Mouse (Mus musculus): ENCODE results near the gene Pomc. TPM values are rescaled to one million over a fixed set of nuclear protein-coding genes. Genes with fewer than 3 reads are reported as not detected.

Pomc gene
- total RNA-seq (2014; fragmentation: Nextera tagmentation) (not detected in 2 replicates), total RNA-seq (2017) (not detected in 2 replicates), polyA plus RNA-seq (2012) (not detected in 2 replicates)

DNA sequence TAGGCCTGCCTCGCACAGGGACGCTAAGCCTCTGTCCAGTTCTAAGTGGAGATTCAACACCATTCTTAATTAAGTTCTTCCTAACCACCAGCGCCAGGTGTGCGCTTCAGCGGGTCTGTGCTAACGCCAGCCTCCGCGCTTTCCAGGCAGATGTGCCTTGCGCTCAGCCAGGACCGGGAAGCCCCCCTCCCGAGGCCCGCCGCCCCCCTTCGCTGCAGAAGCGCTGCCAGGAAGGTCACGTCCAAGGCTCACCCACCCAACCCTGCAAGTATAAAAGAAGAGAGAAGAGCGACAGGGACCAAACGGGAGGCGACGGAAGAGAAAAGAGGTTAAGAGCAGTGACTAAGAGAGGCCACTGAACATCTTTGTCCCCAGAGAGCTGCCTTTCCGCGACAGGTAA lies at the start of gene Pomc:
Pomc (plus strand) TSS at position 301 of the 400 bp plus-strand sequence.
- no peak for ATAC-seq (ENCODE audit: extremely low read depth, insufficient number of reproducible peaks, low FRiP score, poor library complexity, severe bottlenecking)
- DNase-seq (ENCODE audit: low spot score), result no peak
- Histone ChIP-seq H3K4me3 (ENCODE audit: low read depth, low read length) (no peak within 1 kb of the TSS), H3K9me3 (replicated peaks) (no peaks in the 10 kb centered on the region), H3K27me3 (ENCODE audit: insufficient read depth, low read length) (no peaks in the 10 kb centered on the region), H3K4me1 (ENCODE audit: insufficient read depth, low read depth, low read length) (no peaks in the 10 kb centered on the region), H3K36me3 (replicated peaks) (no peaks in the 10 kb centered on the region)
- TF ChIP-seq TAL1 (conservative IDR thresholded peaks at IDR 0.05; ENCODE audit: low read depth, low read length) (no peak), GATA2 (IDR thresholded peaks at IDR 0.05; ENCODE audit: borderline replicate concordance, low read depth, low read length) (no peak), CTCF (IDR thresholded peaks at IDR 0.05; ENCODE audit: low read depth, low read length) (no peak), POLR2AphosphoS5 (IDR thresholded peaks at IDR 0.05; ENCODE audit: insufficient replicate concordance, low read depth, low read length) (no peak), GATA1 (IDR thresholded peaks at IDR 0.05; ENCODE audit: borderline replicate concordance, low read length) (no peak)

DNA sequence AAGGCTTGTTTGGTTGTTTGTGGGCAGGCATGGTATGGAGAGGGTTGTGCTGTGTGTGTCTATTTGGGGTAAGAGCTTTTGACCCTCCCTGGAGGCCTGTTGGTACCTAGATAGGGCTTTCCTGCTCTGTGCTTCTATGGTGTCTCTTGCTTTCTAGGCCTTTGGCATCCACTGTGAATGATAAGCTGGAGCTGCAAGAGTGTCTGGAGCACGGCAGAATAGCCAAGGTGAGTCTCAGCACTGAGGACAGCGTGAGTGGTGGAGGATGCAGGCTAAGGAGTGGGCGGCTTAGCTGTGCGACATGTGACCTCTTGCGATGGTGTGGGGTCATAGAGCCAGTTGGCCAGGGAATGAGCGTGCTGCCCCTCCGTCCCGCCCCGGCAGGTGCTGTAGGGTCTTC lies 49.3 kb upstream of the Pomc start:
- DNase-seq (ENCODE audit: low spot score), result no peak
- Histone ChIP-seq H3K4me3 (ENCODE audit: low read depth, low read length) (no peak overlapping the region), H3K4me1 (ENCODE audit: insufficient read depth, low read depth, low read length) (no peaks in the 10 kb centered on the region), H3K9me3 (replicated peaks) (no peaks in the 10 kb centered on the region), H3K27me3 (ENCODE audit: insufficient read depth, low read length) (peaks cover 3% of the 10 kb centered on the region; the same call in 1 of the 2 replicates), H3K36me3 (replicated peaks) (no peaks in the 10 kb centered on the region)
- no peak for ATAC-seq (ENCODE audit: extremely low read depth, insufficient number of reproducible peaks, low FRiP score, poor library complexity, severe bottlenecking)
- TF ChIP-seq POLR2AphosphoS5 (IDR thresholded peaks at IDR 0.05; ENCODE audit: insufficient replicate concordance, low read depth, low read length) (no peak), CTCF (IDR thresholded peaks at IDR 0.05; ENCODE audit: low read depth, low read length) (no peak), TAL1 (conservative IDR thresholded peaks at IDR 0.05; ENCODE audit: low read depth, low read length) (no peak), GATA1 (IDR thresholded peaks at IDR 0.05; ENCODE audit: borderline replicate concordance, low read length) (no peak), GATA2 (IDR thresholded peaks at IDR 0.05; ENCODE audit: borderline replicate concordance, low read depth, low read length) (no peak)

DNA sequence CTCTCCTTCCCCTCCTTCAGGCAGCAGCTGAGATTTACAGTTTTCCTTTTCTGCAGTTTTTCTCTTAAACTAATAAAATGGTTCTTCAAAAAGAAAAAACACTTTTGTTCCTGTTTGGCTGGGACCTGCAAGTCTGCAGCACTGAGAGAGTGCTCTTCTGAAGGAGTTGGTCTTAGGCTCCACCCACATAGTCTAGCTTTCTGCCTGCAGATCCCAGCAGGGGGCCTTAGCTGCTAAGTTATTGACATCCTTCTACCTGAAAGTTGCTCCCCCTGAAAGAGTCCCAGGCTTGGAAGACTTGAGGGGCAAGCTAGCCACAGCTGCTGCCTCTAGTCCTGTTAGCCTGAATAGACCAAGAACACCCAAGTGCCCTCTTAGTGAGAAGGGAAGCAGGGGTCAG lies 48.4 kb upstream of the Pomc start:
- no peak for DNase-seq (ENCODE audit: low spot score)

DNA sequence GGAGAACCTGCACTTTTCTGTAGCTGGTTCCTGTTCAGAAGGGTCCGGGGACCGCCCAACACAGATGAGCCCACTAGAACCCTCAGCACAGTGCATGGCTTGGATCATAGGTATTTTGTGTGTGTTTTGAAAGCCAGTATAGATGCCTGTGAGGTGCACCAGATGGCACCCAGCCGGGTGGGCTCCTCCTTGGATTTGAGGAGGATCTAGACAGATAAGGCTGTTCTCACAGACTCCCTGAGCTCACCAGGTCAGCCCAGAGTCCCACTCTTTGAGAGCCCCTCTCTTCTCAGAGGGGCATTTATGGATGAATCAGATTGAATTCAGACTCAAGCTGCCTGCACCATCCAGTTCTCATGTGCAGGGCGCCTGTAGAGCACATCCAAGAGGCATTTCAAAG lies 47.7 kb upstream of the Pomc start:
- Histone ChIP-seq H3K9me3 (replicated peaks) (no peaks in the 10 kb centered on the region), H3K36me3 (replicated peaks) (no peaks in the 10 kb centered on the region), H3K4me3 (ENCODE audit: low read depth, low read length) (no peak overlapping the region), H3K27me3 (ENCODE audit: insufficient read depth, low read length) (peaks cover 4% of the 10 kb centered on the region; the same call in 1 of the 2 replicates), H3K4me1 (ENCODE audit: insufficient read depth, low read depth, low read length) (no peaks in the 10 kb centered on the region)
- TF ChIP-seq GATA1 (IDR thresholded peaks at IDR 0.05; ENCODE audit: borderline replicate concordance, low read length) (no peak), TAL1 (conservative IDR thresholded peaks at IDR 0.05; ENCODE audit: low read depth, low read length) (no peak), GATA2 (IDR thresholded peaks at IDR 0.05; ENCODE audit: borderline replicate concordance, low read depth, low read length) (no peak), CTCF (IDR thresholded peaks at IDR 0.05; ENCODE audit: low read depth, low read length) (no peak), POLR2AphosphoS5 (IDR thresholded peaks at IDR 0.05; ENCODE audit: insufficient replicate concordance, low read depth, low read length) (no peak)
- DNase-seq (ENCODE audit: low spot score), result no peak
- no peak for ATAC-seq (ENCODE audit: extremely low read depth, insufficient number of reproducible peaks, low FRiP score, poor library complexity, severe bottlenecking)

More for the DNA sequence above, 48.4 kb upstream of the Pomc start:
- H3K4me1 ChIP-seq (ENCODE audit: insufficient read depth, low read depth, low read length), result no peaks in the 10 kb centered on the region
- H3K9me3 ChIP-seq (replicated peaks), result no peaks in the 10 kb centered on the region
- TF ChIP-seq GATA1 (IDR thresholded peaks at IDR 0.05; ENCODE audit: borderline replicate concordance, low read length), result no peak
- no peak for TF ChIP-seq TAL1 (conservative IDR thresholded peaks at IDR 0.05; ENCODE audit: low read depth, low read length)
- no peak for TF ChIP-seq CTCF (IDR thresholded peaks at IDR 0.05; ENCODE audit: low read depth, low read length)
- no peak for TF ChIP-seq GATA2 (IDR thresholded peaks at IDR 0.05; ENCODE audit: borderline replicate concordance, low read depth, low read length)
- no peak for TF ChIP-seq POLR2AphosphoS5 (IDR thresholded peaks at IDR 0.05; ENCODE audit: insufficient replicate concordance, low read depth, low read length)
- no peaks in the 10 kb centered on the region for H3K36me3 ChIP-seq (replicated peaks)
- ATAC-seq (ENCODE audit: extremely low read depth, insufficient number of reproducible peaks, low FRiP score, poor library complexity, severe bottlenecking), result no peak
- no peak overlapping the region for H3K4me3 ChIP-seq (ENCODE audit: low read depth, low read length)
- H3K27me3 ChIP-seq (ENCODE audit: insufficient read depth, low read length), result peaks cover 4% of the 10 kb centered on the region; the same call in 1 of the 2 replicates

DNA sequence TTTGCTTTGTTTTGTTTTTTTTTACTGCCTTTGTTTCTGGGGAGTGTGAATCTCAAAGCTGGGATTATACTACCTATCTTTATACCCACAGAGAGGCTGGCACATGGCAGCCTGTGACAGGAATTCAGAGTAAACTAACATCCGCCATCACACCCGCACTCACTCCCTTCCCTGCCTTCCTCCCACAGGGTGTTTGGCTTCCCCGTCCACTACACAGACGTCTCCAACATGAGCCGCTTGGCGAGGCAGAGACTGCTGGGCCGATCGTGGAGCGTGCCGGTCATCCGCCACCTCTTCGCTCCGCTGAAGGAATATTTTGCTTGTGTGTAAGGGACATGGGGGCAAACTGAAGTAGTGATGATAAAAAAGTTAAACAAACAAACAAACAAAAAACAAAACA lies 47.3 kb upstream of the Pomc start:
- ATAC-seq (ENCODE audit: extremely low read depth, insufficient number of reproducible peaks, low FRiP score, poor library complexity, severe bottlenecking) (no peak), DNase-seq (ENCODE audit: low spot score) (no peak)
- peaks cover 4% of the 10 kb centered on the region; the same call in 1 of the 2 replicates for H3K27me3 ChIP-seq (ENCODE audit: insufficient read depth, low read length)
- no peaks in the 10 kb centered on the region for H3K36me3 ChIP-seq (replicated peaks)
- no peaks in the 10 kb centered on the region for H3K4me1 ChIP-seq (ENCODE audit: insufficient read depth, low read depth, low read length)
- H3K4me3 ChIP-seq (ENCODE audit: low read depth, low read length), result no peak overlapping the region
- TF ChIP-seq GATA2 (IDR thresholded peaks at IDR 0.05; ENCODE audit: borderline replicate concordance, low read depth, low read length) (no peak), TAL1 (conservative IDR thresholded peaks at IDR 0.05; ENCODE audit: low read depth, low read length) (no peak)
- no peaks in the 10 kb centered on the region for H3K9me3 ChIP-seq (replicated peaks)

DNA sequence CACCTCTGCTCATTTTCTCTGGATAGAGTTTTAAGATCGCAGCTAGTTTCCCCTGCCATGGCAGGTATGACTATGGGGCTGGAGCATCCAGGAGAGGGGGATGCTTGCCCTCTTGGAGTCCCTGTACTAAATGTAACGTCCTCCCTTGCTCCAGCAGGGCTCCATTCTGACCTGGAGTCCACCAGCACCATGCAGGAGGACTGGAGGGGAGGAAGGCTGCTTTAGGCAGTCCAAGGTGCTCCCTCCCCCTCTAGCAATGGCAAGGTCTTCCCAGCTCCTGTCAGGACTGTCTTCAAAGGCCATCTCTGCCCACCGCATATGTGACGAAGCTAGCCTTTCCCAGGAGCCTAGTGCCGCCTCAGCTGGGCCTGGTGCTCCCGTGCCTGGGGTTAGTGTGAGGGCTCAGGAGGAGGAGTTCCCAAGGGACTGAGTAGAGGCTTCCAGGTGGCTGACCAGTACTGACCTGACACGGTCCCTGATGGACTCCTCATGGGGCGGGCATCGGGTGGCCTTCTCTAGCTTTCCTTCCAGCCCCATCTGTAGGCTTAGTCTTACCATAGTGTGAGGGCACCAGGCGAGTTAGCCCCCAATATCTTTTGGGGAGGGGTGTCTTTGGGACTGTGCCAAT lies 44.2 kb upstream of the Pomc start:
- no peak for TF ChIP-seq GATA1 (IDR thresholded peaks at IDR 0.05; ENCODE audit: borderline replicate concordance, low read length)
- TF ChIP-seq TAL1 (conservative IDR thresholded peaks at IDR 0.05; ENCODE audit: low read depth, low read length), result no peak
- no peak for TF ChIP-seq POLR2AphosphoS5 (IDR thresholded peaks at IDR 0.05; ENCODE audit: insufficient replicate concordance, low read depth, low read length)
- TF ChIP-seq GATA2 (IDR thresholded peaks at IDR 0.05; ENCODE audit: borderline replicate concordance, low read depth, low read length), result no peak
- no peak for TF ChIP-seq CTCF (IDR thresholded peaks at IDR 0.05; ENCODE audit: low read depth, low read length)
- DNase-seq (ENCODE audit: low spot score), result no peak
- Histone ChIP-seq H3K4me3 (ENCODE audit: low read depth, low read length) (no peak overlapping the region), H3K4me1 (ENCODE audit: insufficient read depth, low read depth, low read length) (no peaks in the 10 kb centered on the region), H3K27me3 (ENCODE audit: insufficient read depth, low read length) (peaks cover 4% of the 10 kb centered on the region; the same call in 1 of the 2 replicates), H3K9me3 (replicated peaks) (no peaks in the 10 kb centered on the region), H3K36me3 (replicated peaks) (no peaks in the 10 kb centered on the region)
- no peak for ATAC-seq (ENCODE audit: extremely low read depth, insufficient number of reproducible peaks, low FRiP score, poor library complexity, severe bottlenecking)
